In genomic region chr5:134632841-134633240, GRCm38 (mm10) we compare ENCODE assay signal across 26 mouse cellular contexts.
"Had no signal": no experiment of that assay in that cellular context is flagged by ENCODE, and none has a peak within 500 bp of the region (broad histone marks: within the 10 kb centered on the region; RNA-seq: fewer than 3 reads in every experiment).

No protein-coding gene starts in this region.

- H3K4me2 ChIP-seq: heart, embryonic 12.5 days; hindbrain, embryonic 13.5 days; hindbrain, embryonic 15.5 days; kidney, embryonic 15.5 days; limb, embryonic 13.5 days; limb, embryonic 15.5 days; liver, embryonic 12.5 days had no signal

- H3K27me3 ChIP-seq: heart, embryonic 12.5 days; hindbrain, embryonic 13.5 days; hindbrain, embryonic 15.5 days; kidney, embryonic 15.5 days; limb, embryonic 13.5 days; limb, embryonic 15.5 days; liver, embryonic 12.5 days had no signal

- H3K27ac ChIP-seq: heart, embryonic 10.5 days; hindbrain, embryonic 13.5 days; hindbrain, embryonic 15.5 days; hindbrain, postnatal 0 days; kidney, embryonic 15.5 days; kidney, postnatal 0 days; left cerebral cortex, adult 2 months; limb, embryonic 13.5 days; limb, embryonic 15.5 days; liver, embryonic 12.5 days; liver, embryonic 14.5 days had no signal

- DNase-seq: gastrocnemius, postnatal 10 days; gastrocnemius, postnatal 25 days; heart, adult 18-20 months; heart, postnatal 10 days; heart, postnatal 36 days; kidney, adult 11 months; kidney, adult 2 months; kidney, adult 9 months; kidney, postnatal 14 days; kidney, postnatal 36 days; layer of hippocampus, adult 9-11 months; layer of hippocampus, postnatal 36 days; left cerebral cortex, postnatal 4 days; lung, adult 18-20 months had no signal

- H3K4me3 ChIP-seq: heart, embryonic 10.5 days; heart, embryonic 12.5 days; hindbrain, embryonic 13.5 days; hindbrain, embryonic 15.5 days; kidney, embryonic 15.5 days; left cerebral cortex, adult 2 months; limb, embryonic 13.5 days; limb, embryonic 15.5 days; liver, embryonic 12.5 days had no signal
